Mouse (Mus musculus) heart, postnatal 4 days (tissue): ENCODE results near the gene Lipc. TPM values are rescaled to one million over a fixed set of nuclear protein-coding genes. Genes with fewer than 3 reads are reported as not detected.
A peak's percentile ranks its signal among the peaks of the same experiment; 100 is the strongest.

ENCODE experiments used
- DNase-seq: peaks from one replicate; pipeline ENCODE4 v3.0.0; 2021
- total RNA-seq, 2 experiments: library from RNA; stranded (reverse); gene quantifications; 2 replicates each; pipeline ENCODE4 v1.2.3; 2021

Lipc gene
- total RNA-seq, result under 1 TPM in 1 of 2 experiments, not detected in 1; 0.41 TPM

DNA sequence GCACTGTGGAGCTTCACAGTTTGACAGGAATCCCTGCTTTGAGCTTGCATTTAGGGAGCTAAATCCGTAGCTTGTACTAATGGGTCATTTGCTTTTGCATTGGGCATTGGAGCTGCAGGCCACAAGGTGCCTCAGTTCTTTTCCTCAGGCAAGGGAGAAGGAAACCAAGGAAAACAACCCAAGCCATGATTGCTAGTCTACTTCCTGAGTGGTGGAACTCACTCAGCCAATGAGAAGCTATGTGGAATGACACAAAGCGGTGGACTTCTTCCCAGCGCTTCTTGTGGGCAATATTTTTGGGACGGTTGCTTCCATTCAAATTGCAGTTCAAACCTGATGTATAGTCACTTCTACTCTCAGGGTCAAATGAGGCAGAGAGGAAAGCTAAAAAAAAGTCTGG is at the start of gene Lipc:
TSS of gene Lipc (minus strand) at position 101 of the 400 bp plus-strand sequence.
- no peak for DNase-seq

DNA sequence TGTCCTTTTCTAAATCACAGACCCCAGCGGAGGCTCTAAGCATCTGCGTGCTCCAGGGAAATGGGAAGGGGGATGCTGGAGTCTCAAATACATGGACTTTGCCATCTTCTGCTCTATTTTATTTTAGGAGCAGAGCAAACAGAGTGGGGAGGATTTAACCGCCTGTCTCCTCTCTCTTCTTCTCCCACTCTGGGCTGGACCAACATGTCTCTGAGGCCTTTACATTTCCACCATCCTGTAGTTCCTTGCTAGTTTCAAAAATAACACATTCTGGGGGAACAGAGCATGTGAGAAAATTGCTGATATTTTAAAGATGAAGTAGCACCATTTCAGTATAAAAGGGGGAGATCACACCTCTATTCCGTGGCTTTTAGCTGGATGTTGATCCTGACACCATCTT is 47.1 kb upstream of the Lipc start:
- DNase-seq, result no peak

DNA sequence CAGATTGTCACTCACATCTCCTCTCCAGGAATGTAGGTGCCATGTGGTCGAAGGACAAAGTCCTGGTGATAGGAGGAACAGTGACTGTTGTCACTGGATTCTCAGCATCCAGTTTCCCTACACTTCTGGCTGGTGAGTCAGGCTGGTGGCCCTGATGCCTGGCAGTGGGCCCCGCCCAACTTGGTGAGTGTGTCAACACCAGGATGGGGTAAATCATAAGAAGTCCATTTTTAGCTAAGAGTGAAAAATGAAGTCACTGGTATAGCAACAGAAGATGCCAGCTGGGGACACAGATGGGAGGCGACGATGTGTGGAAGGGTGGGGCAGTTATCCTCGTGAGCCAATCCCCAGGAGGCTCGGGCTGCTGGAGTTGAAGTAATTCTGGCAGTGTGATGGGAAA is 46.7 kb upstream of the Lipc start:
- DNase-seq, result no peak

DNA sequence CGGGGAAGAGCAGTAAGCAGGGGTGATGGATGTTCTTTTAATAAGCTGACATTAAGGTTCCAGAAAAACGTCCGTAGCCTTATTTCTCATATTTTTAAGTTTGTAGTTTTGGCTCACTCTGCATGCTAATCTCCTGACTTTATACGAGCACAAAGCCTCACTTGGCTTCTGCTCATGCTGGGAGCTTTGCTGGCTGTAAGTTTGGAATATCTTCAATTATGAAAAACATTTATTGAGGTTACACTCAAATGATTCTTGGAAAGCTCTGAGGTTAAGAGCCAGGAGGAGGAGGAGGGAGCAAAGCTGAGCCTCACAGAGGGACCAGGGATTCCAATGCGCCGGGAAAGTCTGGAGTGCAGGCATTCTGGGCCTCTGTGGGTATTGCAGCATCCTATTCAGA is 41.3 kb upstream of the Lipc start:
- DNase-seq, result no peak

DNA sequence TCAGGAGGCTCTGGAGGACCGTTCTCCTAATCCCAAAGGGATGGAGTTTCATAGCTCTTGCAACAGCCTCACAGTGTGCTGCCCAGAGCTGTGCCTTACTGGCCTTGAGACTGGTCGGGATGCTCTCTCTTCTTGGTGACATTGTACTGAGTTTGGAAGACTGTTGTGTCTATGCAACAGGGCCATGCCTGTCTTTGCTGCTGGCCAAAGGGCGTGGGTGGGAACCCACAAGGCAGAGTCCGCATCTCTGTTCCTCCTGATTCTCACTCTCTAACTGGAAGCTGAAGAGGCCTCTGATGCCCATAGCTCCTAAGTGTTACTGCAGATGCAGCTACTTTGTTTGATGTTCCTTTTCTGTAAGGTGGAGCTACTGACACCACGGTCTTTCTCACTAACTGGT is 39.4 kb upstream of the Lipc start:
- DNase-seq, result no peak

DNA sequence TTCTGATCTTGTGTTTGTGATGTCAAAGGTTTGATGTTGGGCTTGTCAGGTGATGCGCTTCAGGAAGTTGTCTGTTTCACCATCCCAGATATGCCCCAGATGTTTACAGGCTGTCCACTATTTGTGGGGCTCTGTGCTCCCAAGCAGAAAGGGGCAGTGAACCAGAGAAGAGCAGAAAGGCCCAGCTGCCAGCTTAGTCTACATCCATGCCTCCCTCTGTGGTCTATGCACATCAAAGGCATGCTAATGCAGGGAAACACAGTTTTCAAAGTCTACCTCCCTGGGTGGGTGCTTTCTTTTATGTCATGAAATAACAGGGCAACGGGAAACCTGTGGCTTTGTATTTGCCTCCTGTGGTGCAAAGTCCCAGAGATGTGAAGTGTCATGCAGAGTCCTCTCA is 35.2 kb upstream of the Lipc start:
- DNase-seq, result no peak

DNA sequence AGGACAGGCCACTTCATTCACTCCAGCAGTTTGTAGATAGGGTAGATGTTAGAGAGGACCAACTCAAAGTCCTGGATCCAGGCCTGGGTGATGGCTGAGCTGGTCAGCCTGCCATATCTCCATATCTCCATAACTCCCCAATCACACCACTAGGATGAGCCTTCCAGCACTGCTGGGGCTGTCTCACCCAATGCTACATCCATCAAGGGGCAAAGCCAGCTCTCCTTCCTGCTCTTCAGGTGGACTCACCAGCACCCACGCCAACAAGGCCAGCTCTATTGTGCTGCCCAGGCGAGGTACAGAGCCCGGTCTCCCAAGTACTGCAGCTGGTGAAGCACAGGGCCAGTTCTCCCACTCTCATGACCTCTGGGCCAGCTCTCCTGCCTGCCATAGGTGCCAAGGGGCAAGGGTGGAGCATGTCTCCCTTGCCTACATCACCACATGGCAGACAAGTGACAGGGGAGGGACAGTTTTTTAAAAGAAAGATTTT is 31.0 kb upstream of the Lipc start:
- no peak for DNase-seq

DNA sequence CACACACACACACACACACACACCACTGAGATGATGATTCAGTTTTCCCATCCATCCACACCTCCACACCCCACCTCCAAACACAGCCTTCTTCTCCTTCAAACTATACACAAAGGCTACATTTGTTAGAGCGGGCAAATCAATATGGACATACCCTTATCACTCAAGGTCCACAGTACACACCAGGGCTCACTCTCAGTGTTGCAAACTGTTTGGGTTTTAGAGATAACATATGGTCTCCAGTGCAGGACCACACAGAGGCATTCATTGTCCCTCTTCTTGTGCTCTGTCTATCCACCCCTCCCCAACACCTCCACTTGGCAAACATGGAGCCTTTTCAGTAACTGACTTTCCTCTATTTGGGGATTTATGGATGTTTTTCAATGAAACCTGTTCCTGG is 29.7 kb upstream of the Lipc start:
- no peak for DNase-seq

DNA sequence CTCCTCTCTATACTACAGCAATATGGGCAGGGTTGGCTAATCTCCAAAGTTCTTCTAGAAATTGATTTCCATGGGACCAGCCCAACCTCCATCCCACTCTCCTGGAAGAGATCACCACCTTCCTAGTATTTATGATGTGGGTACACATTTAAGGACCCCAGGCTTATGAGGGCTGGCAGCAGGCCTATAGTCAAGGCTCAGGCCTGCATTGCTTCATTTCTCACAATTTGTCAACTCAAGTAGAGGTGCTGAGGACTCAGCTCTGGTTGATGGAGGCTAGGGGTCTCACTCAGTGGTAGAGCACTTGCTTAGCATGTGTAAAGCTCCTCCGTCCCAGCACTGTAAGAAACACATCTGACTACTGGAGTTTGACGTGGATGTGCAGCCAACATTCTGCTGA is 27.6 kb upstream of the Lipc start:
- no peak for DNase-seq

DNA sequence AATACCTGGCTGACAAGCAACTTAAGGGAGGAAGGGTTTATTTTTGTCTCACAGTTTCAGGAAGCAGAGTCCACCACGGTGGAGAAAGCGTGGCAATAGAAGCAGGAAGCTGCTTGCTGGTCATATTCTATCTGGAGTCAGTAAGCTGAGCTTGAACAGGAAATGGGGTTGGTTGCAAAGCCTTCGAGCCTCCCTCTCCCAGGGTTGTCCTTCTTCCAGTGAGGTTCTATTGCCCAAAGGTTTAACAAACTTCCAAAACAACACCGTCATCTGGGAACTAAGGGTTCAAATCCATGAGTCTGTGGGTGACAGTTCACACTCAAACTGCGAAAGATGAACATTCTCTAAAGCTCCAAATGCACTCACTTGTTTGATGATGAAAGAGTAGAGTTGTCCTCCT is 27.1 kb upstream of the Lipc start:
- DNase-seq, result no peak

DNA sequence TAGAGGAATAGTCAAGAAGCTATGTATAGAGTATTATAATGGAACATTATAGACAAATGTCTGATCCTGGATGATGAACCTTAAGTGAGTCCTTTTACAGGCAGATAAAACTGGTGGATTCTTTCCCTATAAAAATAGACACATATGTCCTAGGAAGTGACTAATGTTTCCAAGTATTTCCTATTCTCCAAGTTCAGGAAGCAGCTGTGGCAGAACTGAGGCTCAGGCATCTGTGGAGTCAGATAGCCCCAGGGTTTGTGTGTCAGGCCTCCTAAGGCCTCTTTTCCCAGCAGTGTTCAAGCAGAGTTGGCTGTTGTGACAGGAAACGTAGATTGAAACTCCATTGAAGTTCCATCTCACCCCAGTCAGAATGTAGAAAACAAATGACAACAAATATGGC is 25.4 kb upstream of the Lipc start:
- peak; percentile 40 for DNase-seq

DNA sequence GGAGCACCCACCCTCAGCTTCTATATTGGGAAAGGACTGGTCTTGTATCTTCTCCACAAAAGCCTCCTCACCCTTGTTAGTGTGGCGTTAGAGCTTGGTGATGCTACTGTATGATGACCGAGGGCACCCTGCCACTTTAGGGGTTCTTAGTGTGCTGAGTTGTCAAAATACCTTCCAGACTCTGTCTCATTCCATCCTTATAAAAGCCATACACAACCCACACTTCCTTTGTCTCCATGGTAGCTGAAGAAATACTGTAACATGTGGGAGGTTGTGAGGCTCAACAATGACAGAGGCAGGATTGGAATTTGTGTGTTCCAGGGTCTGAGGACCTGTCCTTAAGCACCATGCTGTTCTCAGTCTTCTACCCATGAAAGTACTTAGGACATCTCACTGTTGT is 23.9 kb upstream of the Lipc start:
- no peak for DNase-seq

DNA sequence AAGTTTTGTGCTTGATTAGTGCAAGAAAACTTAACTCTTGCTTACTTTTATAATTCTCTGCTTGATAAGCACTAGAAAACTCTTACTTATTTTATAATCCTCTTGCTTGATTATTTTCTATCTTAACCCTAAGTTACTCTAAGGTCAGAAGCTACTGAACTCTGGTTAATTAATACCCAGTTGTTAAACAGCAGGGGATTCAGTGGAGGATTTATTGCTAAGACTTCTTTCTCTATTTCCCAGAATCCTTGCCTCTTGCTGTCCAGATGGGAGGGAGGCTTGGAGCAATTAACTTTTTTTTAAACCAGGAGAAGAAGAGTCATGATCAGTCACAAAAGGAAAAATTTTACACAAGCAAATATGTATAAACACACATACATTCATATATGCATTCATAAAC is 21.3 kb upstream of the Lipc start:
- no peak for DNase-seq

DNA sequence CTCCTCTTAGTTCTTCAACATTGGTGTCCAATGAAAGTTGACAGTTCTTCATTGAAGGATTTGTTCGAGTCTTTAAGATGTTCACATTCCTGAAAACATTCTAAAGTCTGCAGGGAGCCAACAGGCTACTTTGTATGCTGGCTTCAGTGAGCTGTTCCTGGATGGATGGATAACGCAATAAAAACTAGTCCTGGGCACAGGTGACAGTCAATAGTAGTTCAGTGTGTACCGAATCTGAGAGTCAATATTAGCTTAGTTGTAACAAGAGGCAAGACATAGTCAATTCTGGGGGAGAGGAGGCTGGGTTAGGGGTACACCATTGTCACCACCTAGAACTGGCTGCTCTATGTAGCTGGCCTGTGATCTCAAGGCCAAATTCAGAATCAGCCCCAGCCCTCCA is 17.2 kb upstream of the Lipc start:
- no peak for DNase-seq

DNA sequence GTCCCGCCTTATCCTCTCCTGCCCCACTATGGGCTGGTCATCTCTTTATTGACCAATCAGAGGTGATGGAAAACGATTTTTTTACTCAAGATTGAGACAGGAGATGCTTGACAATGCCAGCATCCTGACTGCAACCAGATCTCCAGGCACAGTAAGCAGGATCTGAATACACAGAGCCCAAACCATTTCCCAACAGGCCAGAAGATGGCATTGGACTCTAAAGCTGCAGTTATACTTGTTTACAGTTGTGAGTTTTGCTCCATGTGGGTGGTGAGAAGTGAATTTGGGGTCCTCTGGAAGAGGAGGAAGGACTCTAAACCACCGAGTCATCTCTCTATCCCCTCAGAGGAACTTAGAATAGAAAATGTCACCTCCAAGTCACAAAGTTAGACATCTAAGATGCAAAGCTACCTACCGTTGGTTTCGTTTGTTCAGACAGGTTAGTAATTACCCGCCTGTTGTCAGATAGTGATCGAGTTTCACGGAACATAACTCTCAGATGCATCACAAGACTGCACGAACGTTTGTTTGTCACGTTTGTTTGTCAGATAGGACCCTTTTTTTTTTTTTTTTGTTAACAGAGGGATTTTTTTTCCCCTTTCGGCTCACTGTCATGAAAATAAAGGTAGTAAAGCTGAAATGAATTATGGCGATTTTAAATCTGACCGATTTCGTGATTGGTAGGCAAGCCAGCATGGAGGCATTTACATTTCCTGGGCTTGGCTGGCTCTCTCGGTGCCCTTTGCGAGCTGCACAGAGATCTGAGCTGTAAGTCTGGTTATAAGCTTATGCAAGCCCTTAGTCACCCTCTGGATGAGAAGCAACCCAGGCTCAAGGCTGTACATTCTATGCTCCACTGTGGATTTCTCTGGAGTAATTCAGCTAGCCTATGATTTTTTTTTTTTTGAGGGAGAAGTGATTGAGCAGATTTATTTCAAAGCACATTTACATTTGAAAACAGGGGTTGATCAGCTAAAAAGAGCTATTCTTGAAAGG is 14.3 kb upstream of the Lipc start:
- no peak for DNase-seq

DNA sequence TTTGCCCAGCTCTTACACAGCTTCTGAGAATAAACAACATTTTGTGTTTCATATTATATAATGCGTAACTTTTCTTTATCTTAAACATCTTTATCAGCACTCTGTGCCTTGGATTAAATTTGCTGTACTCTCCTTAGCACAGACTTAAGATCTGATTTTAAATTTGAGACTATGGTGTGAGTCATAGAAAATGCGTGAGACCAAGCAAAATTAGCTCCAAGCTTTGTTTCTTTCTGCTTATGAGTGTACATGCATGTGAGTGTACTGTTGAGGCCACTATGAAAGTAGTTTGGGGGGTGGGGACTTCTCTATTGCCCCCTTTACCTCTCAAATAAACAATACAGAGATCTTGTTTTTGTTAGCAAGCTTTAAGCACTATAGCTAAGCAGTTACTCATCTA is 13.4 kb upstream of the Lipc start:
- DNase-seq, result no peak

DNA sequence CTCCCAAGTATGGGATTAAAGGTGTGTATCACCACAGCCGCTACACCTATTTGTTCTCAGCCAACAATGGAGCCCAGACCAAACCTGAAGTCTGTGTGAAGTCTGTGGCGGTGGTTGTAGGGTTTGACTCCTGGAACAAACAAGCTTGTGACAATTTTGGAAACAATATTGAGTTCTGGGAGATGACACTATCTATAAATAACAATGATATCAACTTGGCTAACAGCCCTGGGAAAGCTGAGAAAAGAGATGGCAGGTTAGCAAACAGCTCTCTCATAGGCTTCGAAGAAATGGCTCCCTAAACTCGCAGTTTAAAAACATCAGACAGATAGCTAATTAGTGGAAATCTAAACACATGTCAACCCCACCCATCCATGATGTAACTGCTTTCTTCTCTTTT is 13.0 kb upstream of the Lipc start:
- DNase-seq, result no peak

DNA sequence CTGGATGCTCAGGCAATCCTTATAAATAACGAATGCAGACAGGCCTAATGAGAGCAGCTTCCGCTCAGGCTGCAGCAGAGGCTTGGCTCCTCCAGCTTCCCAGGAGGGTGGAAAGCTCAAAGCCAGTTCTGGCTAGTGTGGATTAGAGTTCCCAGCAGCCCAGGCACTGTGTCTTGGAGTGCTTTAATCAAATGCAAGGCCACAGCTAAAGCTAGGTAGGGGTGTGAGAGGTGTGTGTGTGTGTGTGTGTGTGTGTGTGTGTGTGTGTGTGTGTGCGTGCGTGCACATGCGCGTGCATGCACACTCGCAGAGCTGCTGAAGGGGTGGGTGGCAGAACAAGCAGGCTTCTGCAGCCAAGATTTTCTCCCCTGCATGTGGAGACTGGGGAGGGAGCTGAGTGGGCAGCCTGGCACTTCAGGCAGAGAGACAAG is 11.4 kb upstream of the Lipc start:
- no peak for DNase-seq

DNA sequence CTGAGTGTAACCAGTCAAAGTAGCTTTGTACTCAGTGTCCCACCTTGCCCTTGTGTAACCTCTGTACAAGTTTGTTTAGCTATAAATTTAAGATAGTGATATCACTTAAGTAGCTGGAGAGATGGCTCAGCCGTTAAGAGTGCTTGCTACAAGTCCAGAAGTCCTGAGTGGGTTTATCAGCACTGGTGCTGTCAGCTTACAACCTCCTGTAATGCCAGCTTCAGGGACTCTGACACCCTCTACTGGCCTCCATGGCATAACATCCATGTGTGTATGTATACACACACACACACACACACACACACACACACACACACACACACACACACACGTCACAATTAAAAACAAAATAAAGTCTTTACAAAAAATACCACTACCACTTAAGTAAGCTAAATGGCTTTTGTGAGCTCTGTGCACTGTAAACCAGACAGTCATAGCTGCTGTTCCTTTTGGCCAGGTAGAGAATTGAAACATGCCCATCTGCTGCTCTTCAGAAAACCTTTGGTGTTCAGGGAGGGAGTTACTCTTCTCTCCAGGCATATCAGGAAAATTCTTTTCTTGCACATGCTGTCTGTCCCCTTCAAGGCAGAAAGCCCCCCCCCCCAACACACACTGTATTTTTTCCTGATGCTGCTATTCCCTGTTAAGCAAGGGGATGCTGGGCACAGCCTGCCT is 10.9 kb upstream of the Lipc start:
- no peak for DNase-seq

DNA sequence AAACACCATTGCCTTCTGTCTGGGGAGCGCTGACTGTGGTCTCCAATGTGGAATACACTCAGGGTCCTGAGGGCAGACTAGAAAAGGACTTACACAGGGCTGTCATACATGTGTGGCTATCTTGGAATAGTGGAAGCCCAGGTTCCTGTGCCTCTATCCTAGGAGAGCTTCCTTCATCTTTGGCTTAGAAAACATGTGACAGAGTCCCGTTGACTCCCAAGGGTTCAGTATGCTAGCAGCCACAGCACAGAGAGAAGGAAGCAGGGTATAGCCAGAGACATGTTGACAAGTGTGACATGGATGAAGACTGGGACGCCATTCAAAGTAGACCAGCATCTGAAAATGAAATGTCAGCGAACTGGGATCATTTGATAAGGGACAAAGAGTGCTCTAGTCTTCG is 8.3 kb upstream of the Lipc start:
- DNase-seq, result no peak

DNA sequence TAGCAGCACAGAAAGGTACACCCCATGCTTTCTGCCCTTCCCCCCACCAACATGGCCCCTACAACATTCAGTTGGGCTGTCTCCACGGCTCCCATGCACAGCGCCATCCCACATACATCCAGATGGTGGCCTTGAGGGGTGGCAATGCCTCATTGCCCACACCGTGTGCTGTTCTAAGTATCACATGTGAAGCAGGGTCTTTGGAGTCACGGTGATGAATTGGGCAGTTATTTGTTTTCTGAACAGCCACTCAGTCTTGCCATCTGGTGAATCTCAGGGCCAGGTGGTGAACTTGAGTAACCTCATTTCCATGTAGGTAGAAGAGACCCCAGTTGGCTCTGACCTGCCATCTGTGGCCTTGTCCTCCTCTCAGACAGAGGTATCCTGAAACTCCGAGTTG is 7.8 kb upstream of the Lipc start:
- no peak for DNase-seq

DNA sequence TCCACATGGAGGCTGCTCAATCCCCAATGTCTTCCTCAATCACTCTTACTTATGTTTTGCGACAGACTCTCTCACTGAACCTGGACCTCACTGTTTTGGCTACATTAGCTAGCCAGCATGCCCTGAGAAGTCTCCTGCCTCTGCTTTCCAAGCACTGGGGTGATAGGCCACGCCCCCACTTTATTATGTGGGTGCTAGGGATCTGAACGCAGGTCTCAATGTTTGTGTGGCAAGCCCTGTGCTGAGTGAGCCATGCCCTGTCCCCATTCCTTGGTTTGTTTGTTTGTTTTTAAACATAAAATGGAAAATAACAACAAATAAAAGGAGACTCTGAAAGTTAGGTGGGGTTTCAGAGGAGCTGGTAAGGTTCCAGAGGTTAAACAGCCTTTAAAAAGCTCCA is 7.4 kb upstream of the Lipc start:
- no peak for DNase-seq

DNA sequence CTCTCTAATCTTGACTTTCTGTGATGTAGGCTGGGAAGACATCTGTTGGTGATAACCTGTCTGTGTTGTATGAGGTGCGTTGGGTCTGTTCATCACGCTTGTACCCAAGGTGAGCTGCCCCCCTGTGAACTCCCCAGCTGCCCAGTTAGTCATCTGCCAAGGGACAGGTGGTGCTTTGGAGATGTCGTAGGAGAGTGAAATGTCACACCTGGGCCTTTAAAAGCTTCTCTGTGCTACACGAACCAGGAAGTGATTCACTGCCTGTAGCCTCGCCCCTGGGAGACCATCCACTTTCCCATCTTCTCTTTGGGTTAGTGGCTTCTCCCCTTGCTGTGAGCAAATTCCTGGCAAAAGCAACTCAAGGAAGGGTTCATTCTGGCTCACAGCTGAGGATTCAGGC is 6.4 kb upstream of the Lipc start:
- DNase-seq, result no peak

DNA sequence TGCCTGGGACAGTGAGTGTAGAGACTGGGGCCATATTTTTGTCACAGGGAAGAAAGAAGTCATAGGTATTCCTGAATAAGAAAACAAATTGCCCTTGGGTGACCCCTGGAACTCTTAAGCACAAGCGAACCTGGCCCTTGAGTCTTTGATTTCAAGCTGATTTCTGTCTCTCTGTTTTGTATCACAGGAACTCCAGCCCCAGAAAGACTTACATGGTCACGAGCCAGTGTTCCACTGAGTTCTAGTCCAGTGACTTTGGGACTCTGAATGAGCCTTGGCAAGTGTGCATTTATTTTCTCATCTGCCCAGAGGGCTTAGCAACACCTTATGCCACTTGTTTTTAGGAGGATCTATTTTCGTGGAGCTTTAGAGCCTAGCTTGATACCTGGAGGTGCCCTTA is 5.7 kb upstream of the Lipc start:
- DNase-seq, result no peak
